Mouse (Mus musculus) midbrain, embryonic 11.5 days (tissue): ENCODE results near the gene Psmd2. TPM values are rescaled to one million over a fixed set of nuclear protein-coding genes. Genes with fewer than 3 reads are reported as not detected.
"Not testable (repeated sequence)": the region's sequence is repeated elsewhere in the genome, so short reads cannot be mapped to it uniquely, and the experiment has no call there.

Experiments
- ATAC-seq: fragments of 200-750 bp; cut with Nextera tagmentation; 2 replicates; pipeline ENCODE4 v1.8.0; 2017; ENCODE audit warnings: moderate TSS enrichment, moderate library complexity; ENCODE audit not compliant: low FRiP score
- DNase-seq: peaks from one replicate; pipeline ENCODE4 v3.0.0; 2015; ENCODE audit warnings: low spot score; ENCODE audit errors: missing footprints
- H3K27ac ChIP-seq: fragments of 300-500 bp; sonication (generic); 2 replicates; pipeline ENCODE4 v1.5.1; 2014; ENCODE audit warnings: low read depth, low read length
- H3K27me3 ChIP-seq: fragments of 300-500 bp; sonication (generic); 2 replicates; pipeline ENCODE4 v1.6.1; 2014; ENCODE audit warnings: mild to moderate bottlenecking, low read length, moderate library complexity, mixed read lengths; ENCODE audit not compliant: control insufficient read depth, insufficient read depth
- H3K36me3 ChIP-seq: fragments of 300-500 bp; sonication (generic); 2 replicates; pipeline ENCODE4 v1.6.1; 2014; ENCODE audit warnings: mild to moderate bottlenecking, low read length, moderate library complexity, mixed read lengths; ENCODE audit not compliant: control insufficient read depth, insufficient read depth
- H3K4me1 ChIP-seq: fragments of 300-500 bp; sonication (generic); 2 replicates; pipeline ENCODE4 v1.6.1; 2014; ENCODE audit warnings: low read length; ENCODE audit not compliant: control insufficient read depth, insufficient read depth
- H3K4me2 ChIP-seq: fragments of 300-500 bp; sonication (generic); 2 replicates; pipeline ENCODE4 v1.6.1; 2014; ENCODE audit warnings: mild to moderate bottlenecking, moderate library complexity
- H3K4me3 ChIP-seq: fragments of 300-500 bp; sonication (generic); 2 replicates; pipeline ENCODE4 v1.5.1; 2014; ENCODE audit warnings: low read depth, low read length
- H3K9ac ChIP-seq: fragments of 300-500 bp; sonication (generic); 2 replicates; pipeline ENCODE4 v1.6.1; 2014; ENCODE audit warnings: low read length
- H3K9me3 ChIP-seq: fragments of 300-500 bp; sonication (generic); 2 replicates; pipeline ENCODE4 v1.6.1; 2016; ENCODE audit warnings: low read length; ENCODE audit not compliant: control insufficient read depth
- WGBS: fragments of 180-500 bp; shearing (Covaris S2); extraction: QIAGEN DNeasy Blood & Tissue Kit; methylation state at CpG from one replicate; pipeline ENCODE4 v1.1.7; 2014; 5-methylcytosine and 5-hydroxymethylcytosine counted together
- polyA plus RNA-seq: library from polyadenylated mRNA; unstranded; fragments of >200 nt; fragmentation: Nextera tagmentation; extraction: Ambion mirVana; gene quantifications from 2 replicates; pipeline ENCODE4 v1.2.1, GENCODE M21; 2014

Gene Psmd2
- polyA plus RNA-seq, 1 experiment from 2014 or later, result 474 TPM

DNA sequence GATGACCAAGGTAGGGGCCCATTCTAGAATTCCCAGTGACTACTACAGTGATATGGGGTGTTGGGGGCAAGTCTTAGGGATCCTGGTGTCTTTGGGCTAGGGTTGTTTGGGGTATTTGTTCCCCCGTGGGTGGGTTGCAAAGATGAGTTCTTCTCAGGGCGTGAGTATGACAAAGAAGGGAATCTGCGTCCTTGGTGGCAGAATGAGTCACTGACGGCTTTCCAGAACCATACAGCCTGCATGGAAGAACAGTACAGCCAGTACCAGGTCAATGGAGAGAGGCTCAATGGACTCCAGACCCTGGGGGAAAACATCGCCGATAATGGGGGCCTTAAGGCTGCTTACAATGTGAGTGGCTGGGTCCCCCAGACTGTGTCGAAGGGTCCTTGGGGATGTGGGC lies 7.5 kb upstream of the Psmd2 start:
- H3K9me3 ChIP-seq, result no peaks in the 10 kb centered on the region
- H3K27me3 ChIP-seq, result no peaks in the 10 kb centered on the region
- no peak overlapping the region for H3K4me2 ChIP-seq
- ATAC-seq, result no peak
- 86% methylated on average over 7 of the region's 7 CpGs for WGBS
- no peak overlapping the region for H3K4me3 ChIP-seq
- peak; percentile 10 for DNase-seq
- no peak overlapping the region for H3K9ac ChIP-seq
- H3K4me1 ChIP-seq, result no peaks in the 10 kb centered on the region
- no peaks in the 10 kb centered on the region for H3K36me3 ChIP-seq
- no peak overlapping the region for H3K27ac ChIP-seq

DNA sequence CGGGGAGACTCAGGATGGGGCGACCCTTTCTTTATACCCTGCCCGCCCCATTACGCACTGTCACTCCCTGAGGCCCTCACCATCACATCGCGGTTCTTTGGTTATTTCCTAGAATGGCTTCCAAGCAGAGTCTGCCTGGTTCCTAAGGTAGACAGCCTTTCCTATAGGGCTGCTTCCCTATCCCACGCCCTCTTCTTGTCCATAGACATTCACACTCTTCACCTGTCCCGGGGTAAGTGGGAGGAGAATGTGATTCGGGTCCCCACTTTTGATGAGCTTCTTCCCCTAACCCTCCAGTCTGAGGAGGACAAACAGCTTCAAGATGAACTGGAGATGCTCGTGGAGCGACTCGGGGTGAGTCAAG lies 477 bp downstream of the Psmd2 start:
- 9% methylated on average over 12 of the region's 12 CpGs for WGBS
- H3K27me3 ChIP-seq, result no peaks in the 10 kb centered on the region
- H3K4me3 ChIP-seq, result peak overlapping the region; percentile 67
- no peak for ATAC-seq
- peaks cover 13% of the 10 kb centered on the region for H3K4me1 ChIP-seq
- H3K9me3 ChIP-seq, result no peaks in the 10 kb centered on the region
- DNase-seq, result no peak
- no peak overlapping the region for H3K27ac ChIP-seq
- peak overlapping the region; percentile 71 for H3K9ac ChIP-seq
- H3K36me3 ChIP-seq, result peaks cover 10% of the 10 kb centered on the region; the same call in 1 of the 2 replicates
- H3K4me2 ChIP-seq, result peak overlapping the region; percentile 89

DNA sequence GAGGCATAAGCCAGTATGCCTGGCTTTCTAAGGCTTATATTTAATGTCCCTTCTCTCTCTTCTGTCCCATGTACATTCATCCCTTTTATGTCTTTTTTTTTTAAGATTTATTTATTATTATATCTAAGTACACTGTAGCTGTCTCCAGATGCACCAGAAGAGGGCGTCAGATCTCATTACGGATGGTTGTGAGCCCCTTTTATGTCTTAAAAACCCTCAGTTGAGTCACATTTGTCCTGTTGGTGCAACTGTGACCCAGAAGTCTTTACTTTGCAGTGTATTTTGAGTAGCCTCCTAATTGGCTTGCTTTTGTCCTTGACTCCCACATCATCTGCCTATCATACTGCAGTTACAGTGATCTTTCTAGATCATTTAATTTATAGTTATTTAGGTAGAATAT lies 1.9 kb downstream of the Psmd2 start:
- Histone ChIP-seq H3K27me3 (no peaks in the 10 kb centered on the region), H3K4me2 (no peak overlapping the region), H3K9me3 (no peaks in the 10 kb centered on the region), H3K27ac (no peak overlapping the region), H3K4me1 (peaks cover 13% of the 10 kb centered on the region), H3K36me3 (peaks cover 20% of the 10 kb centered on the region), H3K9ac (no peak overlapping the region), H3K4me3 (no peak overlapping the region)
- 63% methylated on average over 2 of the region's 2 CpGs for WGBS
- ATAC-seq, result no peak
- peak; percentile 12 for DNase-seq

DNA sequence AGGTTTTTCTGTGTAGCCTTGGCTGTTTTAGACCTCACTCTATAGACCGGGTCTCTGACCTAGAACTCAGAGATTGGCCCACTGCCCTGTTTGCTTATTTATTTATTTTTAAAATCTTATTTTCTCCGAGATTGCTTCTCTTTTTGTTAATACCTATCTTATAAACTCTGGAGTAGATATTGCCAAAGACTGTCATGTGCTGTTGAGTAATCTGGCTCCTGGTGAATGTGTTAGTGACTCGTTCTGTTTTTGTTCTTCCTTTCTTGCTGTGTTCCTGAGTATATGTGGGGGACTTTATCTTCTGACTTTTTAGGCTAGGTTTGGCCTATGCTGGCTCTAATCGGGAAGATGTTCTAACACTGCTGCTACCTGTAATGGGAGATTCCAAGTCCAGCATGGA lies 6.2 kb downstream of the Psmd2 start:
- Histone ChIP-seq H3K9ac (no peak overlapping the region), H3K27me3 (no peaks in the 10 kb centered on the region), H3K4me1 (peaks cover 4% of the 10 kb centered on the region), H3K27ac (no peak overlapping the region), H3K4me2 (no peak overlapping the region), H3K9me3 (no peaks in the 10 kb centered on the region), H3K4me3 (no peak overlapping the region), H3K36me3 (peaks cover 48% of the 10 kb centered on the region)
- DNase-seq, result no peak
- no peak for ATAC-seq
- 93% methylated on average over 4 of the region's 4 CpGs for WGBS

DNA sequence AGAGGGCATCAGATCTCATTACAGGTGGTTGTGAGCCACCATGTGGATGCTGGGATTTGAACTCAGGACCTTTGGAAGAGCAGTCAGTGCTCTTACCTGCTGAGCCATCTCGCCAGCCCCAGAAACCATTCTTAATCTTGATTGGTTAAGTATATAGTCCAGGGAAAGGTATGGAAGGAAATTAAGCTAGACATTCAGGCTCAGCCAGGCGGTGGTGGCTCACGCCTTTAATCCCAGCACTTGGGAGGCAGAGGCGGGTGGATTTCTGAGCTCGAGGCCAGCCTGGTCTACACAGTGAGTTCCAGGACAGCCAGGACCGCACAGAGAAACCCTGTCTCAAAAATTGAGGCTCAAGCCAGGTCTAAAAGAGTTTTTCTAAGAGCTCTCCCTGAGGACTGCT lies 16.6 kb downstream of the Psmd2 start, which contains the start of gene Eif4g1:
Eif4g1 (plus strand) TSS at position 301 of the 400 bp plus-strand sequence.
- not testable (repeated sequence) for H3K4me2 ChIP-seq, DNase-seq, H3K4me1 ChIP-seq, H3K9me3 ChIP-seq, ATAC-seq, H3K4me3 ChIP-seq, H3K27me3 ChIP-seq, H3K27ac ChIP-seq, H3K9ac ChIP-seq, H3K36me3 ChIP-seq
- WGBS, result 96% methylated on average over 5 of the region's 6 CpGs

DNA sequence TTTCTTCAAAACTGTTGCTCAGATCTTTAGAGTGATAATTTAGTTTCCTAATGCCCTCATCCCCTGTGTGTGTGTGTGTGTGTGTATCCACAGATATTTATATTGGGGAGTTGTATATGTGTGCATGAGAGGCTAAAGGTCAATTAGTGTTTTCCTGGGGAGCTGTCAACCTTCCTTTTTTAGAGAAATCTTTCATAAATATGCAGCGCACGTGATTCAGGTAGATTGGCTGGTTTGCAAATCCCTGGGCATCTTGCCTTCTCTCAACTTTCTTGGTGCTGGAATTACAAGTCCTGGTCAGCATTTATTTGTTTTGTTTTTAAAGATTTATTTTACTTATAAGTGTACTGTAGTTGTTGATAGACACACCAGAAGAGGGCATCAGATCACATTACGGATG lies 18.8 kb downstream of the Psmd2 start:
- Histone ChIP-seq H3K9me3 (no peaks in the 10 kb centered on the region), H3K4me2 (no peak overlapping the region), H3K4me1 (peaks cover 15% of the 10 kb centered on the region), H3K27ac (no peak overlapping the region), H3K4me3 (no peak overlapping the region), H3K27me3 (no peaks in the 10 kb centered on the region), H3K36me3 (0 out of 2 replicates have a peak, but pooled peaks cover 5% of the 10 kb centered on the region), H3K9ac (no peak overlapping the region)
- WGBS, result 94% methylated on average over 3 of the region's 3 CpGs
- ATAC-seq, result no peak
- DNase-seq, result peak; percentile 75

DNA sequence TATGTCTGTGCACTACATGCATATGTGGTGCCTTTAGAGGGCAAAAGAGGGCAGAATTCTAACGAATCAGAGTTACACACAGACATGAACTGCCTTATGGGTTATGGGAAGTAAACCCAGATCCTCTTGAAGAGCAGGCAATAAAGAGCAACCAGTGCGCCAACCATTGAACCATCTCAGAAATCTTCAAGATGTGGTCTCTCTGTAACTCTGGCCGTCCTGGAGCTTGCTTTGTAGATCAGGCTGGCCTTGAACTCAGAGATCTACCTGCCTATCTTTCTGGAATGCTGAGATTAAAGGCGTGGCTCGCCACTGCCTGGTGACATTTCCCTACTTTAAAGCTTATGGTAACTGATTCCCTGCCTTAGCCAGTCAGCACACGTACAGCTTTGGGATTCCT lies 20.4 kb downstream of the Psmd2 start:
- Histone ChIP-seq H3K4me3 (peak overlapping the region; percentile 99), H3K27me3 (no peaks in the 10 kb centered on the region), H3K9me3 (no peaks in the 10 kb centered on the region), H3K4me2 (peak overlapping the region; percentile 96), H3K4me1 (peaks cover 15% of the 10 kb centered on the region), H3K27ac (no peak overlapping the region), H3K9ac (peak overlapping the region; percentile 42; the same call in 1 of the 2 replicates), H3K36me3 (peaks cover 13% of the 10 kb centered on the region; the same call in 1 of the 2 replicates)
- DNase-seq, result no peak
- ATAC-seq, result no peak
- 26% methylated on average over 6 of the region's 6 CpGs for WGBS

DNA sequence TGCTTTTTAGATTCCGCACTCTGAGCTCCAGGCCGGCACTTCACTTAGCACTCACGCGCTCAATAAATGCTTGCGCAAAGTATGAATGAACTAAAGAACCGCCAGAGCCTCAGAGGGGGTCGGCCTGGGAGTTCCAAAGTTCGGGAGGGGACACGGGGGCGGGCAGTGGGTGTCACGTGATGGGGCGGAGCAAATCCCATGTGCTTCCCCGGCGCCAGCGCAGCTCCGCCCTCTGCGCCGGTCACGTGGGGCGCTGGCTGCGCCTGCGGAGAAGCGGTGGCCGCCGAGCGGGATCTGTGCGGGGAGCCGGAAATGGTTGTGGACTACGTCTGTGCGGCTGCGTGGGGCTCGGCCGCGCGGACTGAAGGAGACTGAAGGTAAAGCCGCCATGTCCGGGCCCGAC lies 21.0 kb downstream of the Psmd2 start:
- peaks cover 15% of the 10 kb centered on the region for H3K4me1 ChIP-seq
- WGBS, result under 1% methylated on average over 28 of the region's 38 CpGs
- peak overlapping the region; percentile 88 for H3K27ac ChIP-seq
- ATAC-seq, result peak; percentile 97
- peak overlapping the region; percentile 96 for H3K4me2 ChIP-seq
- H3K27me3 ChIP-seq, result no peaks in the 10 kb centered on the region
- peaks cover 18% of the 10 kb centered on the region; the same call in 1 of the 2 replicates for H3K36me3 ChIP-seq
- peak overlapping the region; percentile 95 for H3K9ac ChIP-seq
- H3K4me3 ChIP-seq, result peak overlapping the region; percentile 99
- DNase-seq, result peak; percentile 99
- no peaks in the 10 kb centered on the region for H3K9me3 ChIP-seq

DNA sequence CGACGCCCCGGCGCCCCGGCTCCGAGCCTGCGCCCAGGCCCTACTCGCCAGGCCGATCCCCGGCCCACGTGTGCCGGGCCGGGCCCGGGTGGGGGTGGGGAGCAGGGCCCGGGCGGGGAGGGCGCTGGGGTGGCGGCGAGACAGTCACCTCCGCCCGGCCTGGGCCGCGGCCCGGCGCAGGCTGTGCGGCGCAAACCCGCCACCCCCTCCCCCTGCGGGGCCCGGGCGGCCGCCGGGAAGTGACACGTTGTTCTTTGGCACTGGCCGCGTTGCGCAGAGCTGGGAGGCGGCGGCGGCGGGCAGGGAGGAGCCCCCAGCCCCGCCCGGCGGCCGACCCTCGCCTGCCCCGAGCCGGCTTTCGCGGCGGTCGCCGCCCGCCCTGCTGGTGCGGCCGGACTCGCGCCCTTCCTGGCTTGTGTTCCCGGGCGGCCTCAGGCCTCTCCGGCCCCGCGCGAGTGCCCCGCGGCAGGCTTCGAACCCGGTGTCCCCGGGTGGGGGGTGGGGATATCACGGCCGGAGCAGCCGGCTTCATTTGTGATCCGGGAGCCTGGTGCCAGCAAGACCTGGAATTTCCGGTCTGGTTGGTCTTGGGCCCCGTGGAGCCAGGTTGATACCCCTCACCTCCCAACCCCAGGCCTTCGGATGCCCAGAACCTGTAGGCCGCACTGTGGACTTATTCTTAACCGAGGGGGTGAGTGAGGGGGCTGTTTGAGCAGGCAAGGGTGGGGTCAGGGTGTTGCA lies 21.7 kb downstream of the Psmd2 start:
- DNase-seq (peak; percentile 91), ATAC-seq (peak; percentile 20; the same call in 1 of the 2 replicates)
- no peaks in the 10 kb centered on the region for H3K9me3 ChIP-seq
- peak overlapping the region; percentile 96 for H3K4me2 ChIP-seq
- peak overlapping the region; percentile 88 for H3K27ac ChIP-seq
- peaks cover 15% of the 10 kb centered on the region for H3K4me1 ChIP-seq
- peak overlapping the region; percentile 99 for H3K4me3 ChIP-seq
- H3K27me3 ChIP-seq, result no peaks in the 10 kb centered on the region
- peaks cover 24% of the 10 kb centered on the region; the same call in 1 of the 2 replicates for H3K36me3 ChIP-seq
- peak overlapping the region; percentile 95 for H3K9ac ChIP-seq
- 0% methylated on average over 49 of the region's 78 CpGs for WGBS
